Mouse (Mus musculus) adrenal gland, postnatal 14 days (tissue): Measurements from ENCODE around the gene Retnlb. TPM values are rescaled to one million over a fixed set of nuclear protein-coding genes. Genes with fewer than 3 reads are reported as not detected.
"Not testable (repeated sequence)": the region's sequence is repeated elsewhere in the genome, so short reads cannot be mapped to it uniquely, and the experiment has no call there.

Experiments used
- DNase-seq: peaks from one replicate; pipeline ENCODE4 v3.0.0; 2021; ENCODE audit warnings: mixed read lengths
- long read RNA-seq, 2 experiments: library from polyadenylated mRNA; stranded (forward); transcript quantifications; one replicate each; pipeline ENCODE4 v2.0.0; 2021
- total RNA-seq: library from RNA; stranded (reverse); gene quantifications from 2 replicates; pipeline ENCODE4 v1.2.3, GENCODE M21; 2021

Gene Retnlb
- not detected in 2 replicates for total RNA-seq
- long read RNA-seq, experiment 1: 0 reads
- long read RNA-seq, experiment 2: 0 reads

DNA sequence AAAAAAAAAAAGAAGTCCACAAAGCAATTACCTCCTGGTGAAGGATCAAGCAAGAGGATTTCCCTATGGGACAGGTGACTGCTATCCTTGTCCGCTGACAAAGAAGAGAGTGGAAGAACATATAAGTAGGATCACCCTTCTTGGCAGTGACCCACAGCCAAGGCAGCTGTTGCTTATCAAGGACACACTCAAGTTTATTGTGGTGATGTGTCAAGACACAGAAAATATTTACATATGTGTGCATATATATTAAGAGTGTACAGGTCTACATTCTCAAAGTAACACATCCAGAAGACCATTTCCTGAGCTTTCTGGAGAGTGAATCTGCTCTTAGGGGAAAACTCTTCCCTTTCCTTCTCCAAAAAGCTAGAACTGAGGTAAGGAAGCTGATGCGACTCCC is at the start of gene Retnlb:
Gene Retnlb (plus strand): TSS at position 162 of the 400 bp plus-strand sequence.
- no peak for DNase-seq

DNA sequence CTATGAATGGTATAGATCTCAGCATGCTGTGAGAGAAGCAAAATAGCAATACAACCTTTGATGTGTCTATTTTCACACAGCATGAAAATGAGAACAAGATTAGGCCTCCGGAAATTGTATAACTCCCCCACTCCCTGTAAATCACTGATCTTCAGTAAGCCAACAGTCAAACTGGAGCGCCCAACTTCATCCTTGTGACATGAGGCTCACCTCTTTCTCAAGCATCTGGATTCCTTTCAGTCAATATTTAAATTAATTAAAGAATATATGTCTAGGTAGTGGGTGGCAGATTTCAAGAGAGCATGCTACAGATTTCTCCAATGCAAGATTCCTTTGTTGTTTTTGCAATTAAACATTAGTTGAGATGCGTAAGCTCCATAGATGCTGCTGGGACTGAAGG is 47.5 kb upstream of the Retnlb start:
- no peak for DNase-seq

DNA sequence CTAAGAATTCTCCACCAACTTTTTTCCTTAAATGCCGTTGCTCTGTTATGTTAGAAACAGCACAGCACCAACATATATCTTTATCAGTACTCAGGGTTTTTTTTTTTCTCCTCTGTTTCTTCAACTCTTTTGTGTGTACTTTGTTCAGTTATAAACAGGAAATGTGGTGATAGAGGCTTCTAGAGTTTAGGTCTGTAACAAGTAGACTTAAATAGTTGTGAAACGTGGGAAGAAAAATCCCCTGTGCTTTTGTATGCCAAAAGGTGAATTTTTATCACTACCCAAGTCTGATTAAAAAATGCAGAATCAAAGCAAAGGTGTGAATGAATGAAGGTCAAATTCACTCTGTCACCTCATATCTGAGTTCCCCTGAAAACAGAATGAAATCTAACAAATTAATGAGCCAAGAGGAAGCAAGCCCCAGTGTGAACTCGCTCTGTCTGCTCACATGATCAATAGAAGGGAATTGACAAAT is 44.6 kb upstream of the Retnlb start, which contains the start of gene Trat1:
Gene Trat1 (minus strand): TSS at position 51 of the 475 bp plus-strand sequence.
- no peak for DNase-seq

DNA sequence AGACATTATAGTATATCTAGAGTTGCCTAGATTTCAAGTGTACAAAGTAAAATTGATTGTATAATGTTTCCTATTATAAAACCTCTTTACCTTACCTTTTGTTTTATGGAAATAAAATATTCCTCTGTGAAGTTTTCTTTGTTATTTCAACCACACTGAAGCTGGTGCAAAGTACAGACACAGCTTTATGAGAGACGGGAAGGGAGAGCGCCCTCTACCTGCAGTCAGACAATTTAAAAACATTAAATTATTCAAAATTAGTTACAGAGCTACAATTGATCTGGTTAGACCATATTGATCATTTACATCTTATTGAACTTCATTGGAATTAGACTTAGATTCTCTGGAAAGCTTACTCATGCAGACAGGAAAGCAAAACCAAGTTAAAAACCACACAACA is 39.4 kb upstream of the Retnlb start:
- DNase-seq: no peak

DNA sequence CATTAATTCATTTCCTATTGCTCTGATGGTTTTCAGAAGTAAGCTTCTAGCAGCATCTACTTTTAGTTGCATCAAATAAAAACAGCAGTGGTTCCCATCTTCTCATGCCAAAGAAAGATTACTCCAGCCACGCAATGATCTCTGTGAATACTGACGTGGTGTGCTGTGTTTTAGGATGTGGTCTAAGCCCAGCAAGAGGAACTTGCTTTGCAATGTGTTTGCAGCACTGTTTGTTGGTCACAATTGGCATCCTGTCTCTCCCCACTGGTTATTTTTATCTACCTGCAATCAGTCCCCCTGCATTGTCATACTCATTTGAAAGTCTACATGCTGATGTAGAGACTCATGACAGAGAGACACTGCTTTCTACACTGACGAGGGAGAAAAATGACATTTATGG is 30.4 kb upstream of the Retnlb start:
- DNase-seq: no peak

DNA sequence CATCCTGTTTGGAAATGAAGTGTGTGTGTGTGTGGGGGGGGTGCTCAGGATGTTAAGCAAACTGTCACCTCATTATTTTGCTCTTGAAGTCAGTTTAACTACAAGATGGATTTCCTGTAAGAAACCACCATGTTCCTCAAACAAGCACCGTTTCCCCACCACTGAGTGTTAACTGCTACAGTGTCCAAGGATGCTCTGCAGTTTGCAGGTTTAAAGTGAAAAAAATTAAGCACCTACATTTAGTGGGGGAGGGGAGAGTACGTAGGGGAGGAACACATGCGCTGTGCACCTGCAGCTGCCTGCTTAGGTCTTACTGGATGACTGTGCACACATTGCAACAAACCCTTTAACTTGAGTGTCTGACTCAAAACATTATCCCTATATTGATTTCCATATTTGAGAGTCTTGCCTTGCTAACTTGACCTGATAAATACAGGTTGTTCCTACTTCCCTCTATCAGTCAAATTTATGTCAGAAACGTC is 27.9 kb upstream of the Retnlb start:
- no peak for DNase-seq

DNA sequence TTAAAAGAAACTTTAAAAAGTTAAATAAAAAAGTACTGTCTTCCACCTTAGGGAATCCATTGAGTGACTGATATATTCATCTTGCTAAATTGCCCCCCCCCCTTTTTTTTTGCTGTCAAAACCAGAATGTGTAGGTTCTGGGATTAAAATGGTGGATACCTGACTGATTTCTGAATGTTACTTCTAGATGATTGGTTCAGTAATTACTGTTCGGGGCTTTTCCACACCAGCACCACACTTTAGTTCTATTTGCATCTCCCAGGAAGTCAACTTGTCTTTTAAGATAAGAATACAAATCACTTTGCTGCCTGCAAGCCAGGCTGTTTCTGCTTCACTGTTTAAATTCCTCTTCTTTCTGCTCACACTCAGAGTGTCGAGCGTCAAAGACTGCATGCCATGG is 18.4 kb upstream of the Retnlb start:
- DNase-seq: no peak

DNA sequence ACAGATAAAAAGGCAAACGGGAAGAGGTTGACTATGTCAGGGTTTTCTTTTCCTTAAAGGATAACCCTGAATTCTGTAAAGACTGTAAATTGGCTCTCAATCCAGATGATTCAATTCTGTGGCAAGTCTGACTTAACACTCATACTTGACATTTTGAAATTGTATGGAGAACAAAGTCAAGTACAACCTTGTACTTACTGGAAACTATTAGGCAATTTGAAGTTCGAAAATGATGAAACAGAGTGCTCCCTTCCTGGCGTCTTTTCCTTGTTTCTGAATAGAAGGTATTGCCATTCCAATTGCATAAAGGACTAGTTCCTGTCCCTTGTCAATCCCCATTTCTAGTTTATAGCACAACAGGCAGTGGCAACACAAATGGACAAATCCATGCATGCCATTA is 17.2 kb upstream of the Retnlb start:
- DNase-seq: no peak

DNA sequence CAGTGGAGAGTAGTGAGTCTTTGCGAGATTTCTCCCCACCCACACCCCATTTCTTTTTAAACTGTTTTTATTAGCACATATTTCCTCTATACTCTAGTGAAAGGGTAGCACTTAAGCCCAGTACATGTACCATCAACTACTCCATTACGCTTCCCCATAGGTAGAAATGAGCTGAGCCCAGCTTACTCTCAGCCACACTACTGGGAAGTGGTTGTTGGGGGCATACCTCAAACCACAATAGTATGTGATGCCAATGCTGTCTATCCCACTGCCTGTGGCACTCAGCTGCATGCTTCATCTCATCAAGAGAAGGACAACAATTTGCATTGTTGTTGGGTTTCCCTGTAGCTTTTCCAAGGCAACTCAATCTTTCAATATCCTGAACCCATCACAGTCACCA is 15.8 kb upstream of the Retnlb start:
- DNase-seq: no peak

DNA sequence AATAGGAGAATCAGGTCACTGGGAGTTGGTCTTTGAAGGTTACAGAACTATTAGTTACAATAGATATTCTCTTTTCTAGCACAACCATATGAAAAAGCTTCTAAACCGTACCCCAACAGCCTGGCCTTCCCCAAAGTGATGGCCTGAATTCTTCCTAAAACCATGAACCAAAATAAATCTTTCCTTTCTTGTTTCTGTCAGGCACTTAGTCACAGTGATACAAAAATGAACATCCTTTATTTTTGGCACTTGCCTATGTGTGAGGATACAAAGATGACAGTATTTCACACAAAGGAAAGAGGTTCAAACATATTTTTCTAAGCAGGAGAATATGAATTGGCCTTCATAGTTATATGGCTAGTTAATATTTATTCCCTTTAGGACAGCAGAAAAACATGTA is 11.2 kb upstream of the Retnlb start:
- no peak for DNase-seq

DNA sequence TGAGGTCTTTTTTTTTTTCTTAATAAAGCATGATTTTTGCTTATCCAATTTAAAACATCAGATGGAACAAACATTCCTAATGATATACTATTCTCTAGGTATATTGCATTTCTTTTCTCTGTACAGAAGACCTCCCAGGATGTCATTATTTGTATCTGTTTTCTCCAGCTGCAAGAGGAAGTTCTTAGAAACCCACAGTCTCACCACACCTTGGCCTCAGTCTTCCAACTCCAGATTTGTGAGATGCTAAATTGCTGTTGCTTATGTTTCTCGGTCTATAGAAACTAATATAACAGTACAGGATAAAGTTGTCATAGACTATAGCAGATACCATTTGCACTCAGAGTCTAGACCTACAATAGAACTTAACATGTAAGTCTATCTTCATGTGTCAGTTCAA is 10.1 kb upstream of the Retnlb start:
- DNase-seq: no peak

DNA sequence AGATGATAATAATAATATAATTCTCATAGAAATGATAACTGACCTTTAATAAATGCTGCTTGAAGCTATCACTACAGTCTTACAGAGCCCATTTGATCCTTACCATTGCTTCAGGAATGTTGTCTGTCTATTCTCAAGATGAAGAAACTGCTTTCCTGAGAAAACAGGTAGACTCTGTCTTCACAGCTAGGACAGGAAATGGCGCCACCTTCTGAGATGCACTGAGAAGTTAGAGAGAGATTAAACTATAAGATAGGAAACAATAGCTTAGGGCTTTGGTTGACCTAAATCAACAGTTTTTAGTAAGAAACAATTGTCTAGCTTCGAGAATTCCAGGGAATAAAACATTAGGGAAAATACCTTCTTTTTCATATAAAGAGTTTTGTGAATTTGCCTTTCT is 7.3 kb upstream of the Retnlb start:
- peak; percentile 8 for DNase-seq

DNA sequence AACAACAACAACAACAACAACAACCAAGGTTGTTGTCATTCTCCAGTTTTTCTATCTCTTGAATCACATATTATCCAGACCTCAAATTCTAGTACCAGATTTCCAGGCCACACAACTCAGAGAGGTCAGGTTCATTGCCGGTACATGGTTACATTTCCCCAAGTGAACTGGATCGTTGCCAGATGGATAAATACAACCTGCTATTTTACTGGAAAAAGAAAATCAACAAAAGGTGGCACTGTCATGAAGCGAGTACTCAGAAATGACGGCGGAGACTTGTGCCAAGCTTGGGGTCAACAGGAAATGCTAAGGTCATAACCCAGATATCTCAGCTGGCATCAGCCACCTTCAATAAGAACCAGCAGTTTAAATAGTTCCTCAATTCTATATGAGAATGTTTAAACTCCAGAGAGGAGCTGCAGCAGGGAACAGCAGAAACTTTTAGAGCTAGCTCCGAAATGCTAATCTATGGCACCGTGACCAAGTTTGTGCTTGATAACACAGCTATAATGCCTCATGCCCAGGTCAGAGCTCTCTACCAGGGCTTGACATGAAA is 4.7 kb upstream of the Retnlb start:
- no peak for DNase-seq

DNA sequence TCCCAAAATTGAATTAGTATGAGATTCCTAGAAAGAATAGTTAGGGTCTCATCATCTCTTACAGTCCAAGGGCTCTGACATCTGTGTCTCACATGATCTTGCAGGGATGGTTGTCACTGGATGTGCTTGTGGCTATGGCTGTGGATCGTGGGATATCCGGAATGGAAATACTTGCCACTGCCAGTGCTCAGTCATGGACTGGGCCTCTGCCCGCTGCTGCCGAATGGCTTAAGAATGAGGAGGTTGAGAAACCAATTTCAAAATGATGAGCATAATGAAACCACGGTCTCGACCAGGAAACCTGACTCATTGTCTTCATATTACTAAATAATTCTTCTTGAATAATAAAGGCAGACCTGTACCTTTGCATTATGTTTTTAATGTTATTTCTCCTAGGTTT is 1.9 kb downstream of the Retnlb start:
- DNase-seq: no peak

DNA sequence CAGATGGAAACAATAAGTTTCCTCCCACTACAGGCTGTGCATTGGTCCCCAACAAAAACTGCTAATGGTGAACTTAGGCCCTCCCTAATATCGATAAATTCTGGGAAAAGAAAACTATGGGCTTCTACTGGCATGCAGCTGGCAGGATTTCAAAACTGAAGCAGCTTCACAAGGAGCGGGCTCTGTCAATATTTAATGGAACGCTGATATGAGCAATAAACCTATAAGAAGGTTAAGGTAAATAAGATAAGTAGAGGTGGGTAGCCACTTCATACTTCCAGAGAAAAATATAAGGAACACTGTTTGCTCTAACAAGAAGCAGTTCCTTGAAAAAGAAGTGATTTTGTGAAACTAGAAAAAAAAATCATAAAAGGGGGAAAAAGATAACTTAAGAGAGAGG is 9.8 kb downstream of the Retnlb start:
- DNase-seq: no peak

DNA sequence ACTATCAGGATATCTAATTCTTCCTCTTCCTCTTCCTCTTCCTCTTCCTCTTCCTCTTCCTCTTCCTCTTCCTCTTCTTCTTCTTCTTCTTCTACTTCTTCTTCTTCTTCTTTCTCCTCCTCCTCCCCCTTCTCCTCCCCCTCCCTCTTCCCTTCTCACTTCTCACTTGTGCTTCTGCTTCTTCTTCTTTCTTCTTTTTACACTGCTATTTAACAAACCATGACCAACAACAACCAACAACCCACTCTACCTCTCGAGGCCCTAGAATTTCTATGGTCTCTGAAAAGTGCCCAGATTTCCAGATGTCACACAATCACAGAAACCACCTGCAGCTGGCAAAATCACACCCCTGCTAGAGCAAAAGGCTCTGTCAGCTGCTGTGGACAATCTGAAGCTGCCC is 11.0 kb downstream of the Retnlb start:
- DNase-seq: no peak

DNA sequence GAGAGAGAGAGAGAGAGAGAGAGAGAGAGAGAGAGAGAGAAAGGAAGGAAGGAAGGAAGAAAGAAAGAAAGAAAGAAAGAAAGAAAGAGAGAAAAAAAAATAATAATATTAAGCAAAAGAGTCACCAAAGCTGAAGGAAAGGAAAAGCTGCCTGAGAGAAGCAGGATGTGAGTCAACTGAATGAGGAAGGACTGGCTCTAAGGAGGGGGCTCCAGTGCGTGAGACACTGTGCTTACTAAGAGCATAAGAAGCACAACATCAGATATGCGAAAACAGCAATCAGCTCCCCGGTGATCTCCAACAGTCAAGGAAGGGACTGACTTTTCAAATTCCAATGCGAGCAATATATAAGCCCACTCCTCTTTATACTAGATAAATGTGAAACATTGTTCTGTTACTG is 12.4 kb downstream of the Retnlb start:
- no peak for DNase-seq

DNA sequence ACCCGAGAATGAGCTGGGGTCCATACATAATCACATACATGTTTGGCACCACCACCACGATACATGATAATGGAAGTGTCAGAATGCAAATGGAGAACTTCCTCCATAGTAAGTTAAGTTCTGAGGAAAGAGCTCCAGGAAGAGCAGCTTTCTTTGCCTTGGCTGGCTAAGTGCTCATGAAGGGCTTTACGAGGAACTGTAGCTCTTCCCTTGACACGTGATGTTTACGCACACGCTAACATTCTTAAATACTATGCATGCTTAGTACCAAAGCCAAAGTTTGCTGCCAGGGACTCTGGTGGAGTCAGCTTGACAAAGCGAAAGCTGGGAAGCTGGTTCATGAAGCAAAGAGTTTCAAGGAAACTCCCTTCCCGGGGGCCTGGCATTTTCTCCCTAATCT is 15.4 kb downstream of the Retnlb start:
- no peak for DNase-seq

DNA sequence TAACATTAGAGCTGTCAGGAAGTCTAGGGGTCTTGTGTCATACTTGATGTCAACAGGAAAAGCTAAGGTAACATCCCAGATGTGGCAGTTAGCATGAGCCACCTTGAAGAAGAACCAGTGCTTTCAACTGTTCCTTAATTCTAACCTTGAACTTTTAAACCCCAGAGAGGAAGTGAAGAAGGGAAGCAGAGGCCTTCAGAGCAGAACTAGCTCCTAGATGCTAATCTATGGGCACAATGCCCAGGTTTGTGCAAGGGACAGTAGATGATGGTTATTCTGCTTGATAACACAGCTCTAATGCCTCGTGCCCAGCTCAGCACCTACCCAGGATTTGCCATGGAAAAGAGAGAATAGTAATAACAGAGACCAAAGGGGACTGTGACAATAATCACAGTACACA is 17.0 kb downstream of the Retnlb start:
- not testable (repeated sequence) for DNase-seq

DNA sequence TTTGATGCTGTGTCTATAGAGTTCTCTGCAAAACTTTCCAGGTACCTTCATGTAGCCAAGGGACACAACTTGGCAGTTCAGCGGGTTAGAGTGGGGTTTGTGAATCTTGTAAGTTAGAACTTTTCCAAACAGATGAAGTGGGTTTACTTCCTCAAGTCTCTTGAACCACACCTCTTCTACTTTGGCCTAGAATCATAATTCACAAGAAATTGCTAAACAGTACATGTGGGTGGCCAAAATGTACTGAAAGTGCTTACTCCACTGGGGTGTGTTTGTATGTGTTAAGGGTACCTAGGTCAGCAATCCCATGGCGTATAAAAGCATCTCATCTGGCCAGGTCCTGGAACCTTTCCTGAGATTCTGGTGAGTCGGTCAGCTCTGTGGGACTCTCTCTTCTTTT is 25.6 kb downstream of the Retnlb start, which contains the start of gene Retnla:
Gene Retnla (plus strand): TSS at position 286 of the 400 bp plus-strand sequence.
- DNase-seq: no peak

DNA sequence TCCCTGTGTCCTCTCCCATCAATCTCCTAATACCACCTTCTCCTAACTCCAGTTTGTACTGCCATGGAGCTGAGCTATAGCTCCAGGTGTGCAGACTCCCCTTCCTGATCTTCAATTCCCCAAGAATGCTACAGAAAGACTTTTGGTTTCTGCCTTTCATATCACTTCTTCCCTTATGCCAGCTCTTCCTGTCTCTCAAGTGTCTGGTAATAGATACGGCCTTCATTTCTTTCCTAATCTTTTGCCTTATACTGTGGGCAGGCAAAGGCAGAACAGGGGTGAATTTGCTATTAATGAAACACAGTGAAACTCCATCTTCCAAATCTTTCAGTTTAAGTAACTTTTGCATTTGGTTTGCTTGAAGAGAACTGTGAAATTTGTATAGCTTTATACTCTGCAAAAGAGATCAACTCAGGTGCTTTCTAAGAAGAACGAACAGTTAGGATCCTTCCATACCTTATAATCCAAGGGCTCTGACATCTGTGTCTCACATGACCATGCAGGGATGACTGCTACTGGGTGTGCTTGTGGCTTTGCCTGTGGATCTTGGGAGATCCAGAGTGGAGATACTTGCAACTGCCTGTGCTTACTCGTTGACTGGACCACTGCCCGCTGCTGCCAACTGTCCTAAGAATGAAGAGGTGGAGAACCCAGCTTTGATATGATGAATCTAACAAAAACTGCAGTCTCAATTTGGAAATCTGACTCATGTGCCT is 27.2 kb downstream of the Retnlb start:
- DNase-seq: no peak

DNA sequence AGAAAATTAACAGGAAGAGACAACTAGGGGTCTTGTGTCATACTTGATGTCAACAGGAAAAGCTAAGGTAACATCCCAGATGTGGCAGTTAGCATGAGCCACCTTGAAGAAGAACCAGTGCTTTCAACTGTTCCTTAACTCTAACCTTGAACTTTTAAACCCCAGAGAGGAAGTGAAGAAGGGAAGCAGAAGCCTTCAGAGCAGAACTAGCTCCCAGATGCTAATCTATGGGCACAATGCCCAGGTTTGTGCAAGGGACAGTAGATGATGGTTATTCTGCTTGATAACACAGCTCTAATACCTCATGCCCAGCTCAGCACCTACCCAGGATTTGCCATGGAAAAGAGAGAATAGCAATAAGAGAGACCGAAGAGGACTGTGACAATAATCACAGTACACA is 48.3 kb downstream of the Retnlb start:
- DNase-seq: peak; percentile 4

DNA sequence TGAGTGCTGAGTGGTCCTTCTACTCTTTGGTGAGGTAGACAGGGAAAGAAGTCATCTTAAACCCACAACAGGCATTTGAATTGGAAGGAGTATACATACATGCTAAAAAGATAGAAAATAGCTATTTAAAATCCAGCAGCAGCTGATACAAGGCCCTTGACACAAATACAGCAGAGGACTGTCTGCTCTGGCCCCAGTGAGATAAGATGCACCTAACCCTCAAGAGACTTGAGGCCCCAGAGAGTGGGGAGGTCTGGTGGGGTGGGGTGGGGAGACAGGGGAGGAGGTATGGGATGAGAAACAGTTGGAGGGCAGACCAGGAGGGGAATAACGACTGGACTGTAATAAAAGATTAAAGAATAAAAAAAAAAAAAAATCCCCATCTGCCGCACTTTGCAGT is 51.0 kb downstream of the Retnlb start:
- DNase-seq: no peak
